Mouse (Mus musculus): ENCODE measurements around the gene Man1a.

DNA sequence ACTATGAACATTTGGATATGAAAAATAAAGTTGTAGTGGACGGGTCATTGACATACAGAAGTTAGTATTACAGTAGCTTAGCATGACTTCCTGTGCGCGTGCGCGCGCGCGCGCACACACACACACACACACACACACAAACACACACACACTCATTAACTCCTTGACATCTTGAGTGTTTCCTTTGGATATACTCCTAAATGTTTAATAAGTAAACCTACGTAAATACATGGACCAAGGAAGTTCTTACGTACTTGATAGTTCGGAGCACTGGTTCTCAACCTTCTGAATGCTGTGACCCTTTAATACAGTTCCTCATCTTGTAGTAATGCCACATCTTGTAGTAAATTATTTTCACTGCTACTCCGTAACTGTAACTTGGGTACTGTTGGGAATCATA, 79.1 kb downstream of the Man1a start:
- TF ChIP-seq POLR2A (IDR thresholded peaks at IDR 0.05; ENCODE audit: borderline replicate concordance, insufficient read depth, low read length) (no peak), CTCF (IDR thresholded peaks at IDR 0.05; ENCODE audit: borderline replicate concordance, insufficient read depth, low read depth, low read length) (no peak)

Measured in cerebellum, adult 2 months (tissue).